Mouse (Mus musculus): ENCODE results near the gene Sptan1.
"Not testable (repeated sequence)": the region's sequence is repeated elsewhere in the genome, so short reads cannot be mapped to it uniquely, and the experiment has no call there.

Sptan1 gene

GRCm38 (mm10) chr2:30009101-30009500 lies 43.7 kb downstream of the Sptan1 start:
- no peak for DNase-seq (ENCODE audit: low spot score)

GRCm38 (mm10) chr2:30010840-30011281 lies 45.5 kb downstream of the Sptan1 start:
- DNase-seq (ENCODE audit: low spot score), result peak; percentile 30

- DNase-seq (ENCODE audit: low spot score), result no peak
Observed at GRCm38 (mm10) chr2:30014326-30014966, 49.1 kb downstream of the Sptan1 start.

DNA sequence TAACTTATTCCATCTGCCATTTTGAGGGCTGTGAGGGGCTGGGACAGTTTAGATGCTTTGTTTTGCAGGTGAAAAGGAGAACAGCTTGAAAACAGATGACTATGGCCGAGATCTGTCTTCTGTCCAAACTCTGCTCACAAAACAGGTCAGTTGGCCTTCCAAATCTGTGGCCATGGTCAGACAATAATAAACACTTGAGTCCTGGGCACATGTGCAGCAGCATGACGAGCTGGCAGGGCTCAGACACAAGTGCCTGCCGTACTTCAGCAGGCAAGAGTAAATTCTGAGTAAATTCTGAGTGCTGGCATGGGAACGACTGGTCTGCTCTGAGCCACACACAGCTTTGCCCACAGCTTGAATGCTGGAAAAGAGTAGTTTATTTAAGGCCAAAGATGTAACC lies 60.1 kb downstream of the Sptan1 start:
- DNase-seq (ENCODE audit: low spot score), result no peak

DNA sequence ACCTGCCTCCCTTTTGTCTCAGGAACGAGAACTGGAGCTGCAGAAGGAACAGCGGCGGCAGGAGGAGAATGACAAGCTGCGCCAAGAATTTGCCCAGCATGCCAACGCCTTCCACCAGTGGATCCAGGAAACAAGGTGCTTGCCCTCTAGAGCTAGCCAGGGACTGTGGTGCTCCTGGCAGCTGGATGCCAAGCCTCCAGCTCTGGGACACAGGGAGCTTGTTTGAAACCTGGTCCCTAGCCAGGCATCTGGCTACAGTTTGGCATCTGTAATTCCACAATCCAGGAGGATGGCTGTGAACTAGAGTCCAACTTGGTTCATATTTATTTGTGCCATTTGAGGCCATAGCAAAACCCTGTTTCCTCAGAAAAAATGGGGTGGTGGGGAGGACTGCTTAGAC lies 61.6 kb downstream of the Sptan1 start:
- DNase-seq (ENCODE audit: low spot score), result no peak

GRCm38 (mm10) chr2:30032244-30032846 lies 67.0 kb downstream of the Sptan1 start:
- no peak for DNase-seq (ENCODE audit: low spot score)

- no peak for DNase-seq (ENCODE audit: low spot score)
Observed at GRCm38 (mm10) chr2:30032957-30033356, 67.6 kb downstream of the Sptan1 start.

GRCm38 (mm10) chr2:30037762-30038161 lies 72.4 kb downstream of the Sptan1 start:
- no peak for DNase-seq (ENCODE audit: low spot score)

GRCm38 (mm10) chr2:30038370-30038769 lies 73.0 kb downstream of the Sptan1 start:
- DNase-seq (ENCODE audit: low spot score), result no peak

DNA sequence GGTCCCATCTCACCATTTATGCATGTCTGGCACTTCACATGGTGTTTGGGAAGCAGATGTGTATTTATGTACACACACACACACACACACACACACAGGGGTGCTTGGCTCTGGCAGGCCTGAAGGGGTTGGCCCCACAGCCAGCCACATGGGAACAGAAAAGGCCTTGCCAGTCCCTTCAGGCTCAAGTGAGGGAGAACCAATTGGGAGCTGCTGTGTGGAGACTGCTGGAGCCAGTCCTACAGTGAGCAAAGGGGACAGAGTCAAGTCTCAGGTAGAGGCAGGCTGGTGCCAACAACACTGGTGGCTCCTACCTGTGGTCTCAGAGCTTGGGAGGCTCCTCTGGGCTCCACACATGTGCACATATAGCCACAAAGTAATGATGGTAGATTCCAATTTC lies 74.3 kb downstream of the Sptan1 start:
- DNase-seq (ENCODE audit: low spot score), result no peak

- DNase-seq (ENCODE audit: low spot score), result peak; percentile 65
Observed at GRCm38 (mm10) chr2:30042445-30042844, 77.1 kb downstream of the Sptan1 start.

- DNase-seq (ENCODE audit: low spot score), result no peak
Observed at GRCm38 (mm10) chr2:30044550-30044949, 79.2 kb downstream of the Sptan1 start.

DNA sequence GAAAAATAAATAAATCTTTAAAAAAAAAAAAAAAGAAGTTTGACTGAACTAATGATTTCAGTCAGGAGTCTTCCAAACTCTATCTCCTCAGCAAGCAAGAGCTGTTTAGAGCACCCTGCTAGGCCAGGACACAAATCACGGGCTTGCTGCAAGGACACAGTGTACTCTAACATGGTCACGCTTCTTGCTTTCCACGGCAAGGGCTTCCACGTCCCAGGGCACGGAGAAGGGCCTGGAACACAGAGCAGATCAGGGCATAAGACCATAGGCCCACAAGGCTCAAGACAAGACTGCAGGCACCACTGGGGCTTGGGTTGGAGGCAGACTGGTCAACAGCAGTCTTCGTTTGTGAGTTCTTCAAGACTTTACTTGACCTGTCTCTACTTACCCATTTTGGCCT lies 81.8 kb downstream of the Sptan1 start:
- DNase-seq (ENCODE audit: low spot score), result no peak

DNA sequence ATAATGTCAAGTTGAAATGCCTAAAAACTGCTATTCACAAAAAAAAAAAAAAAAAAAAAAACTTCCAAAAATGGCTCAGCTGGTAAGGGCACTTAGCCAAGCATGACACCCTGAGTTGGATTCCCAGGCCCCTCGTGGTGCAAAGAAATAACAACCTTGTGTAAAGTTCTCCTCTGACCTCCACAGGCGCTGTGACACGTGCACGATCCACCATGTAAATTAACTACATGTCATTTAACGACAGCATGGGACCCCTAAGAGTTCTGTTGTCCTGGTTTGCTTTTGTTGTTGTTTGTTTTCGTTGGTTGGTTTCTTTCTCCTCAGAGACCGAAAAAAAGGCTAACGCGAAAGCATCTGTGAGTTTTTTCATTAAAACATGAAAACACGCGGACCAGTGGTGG lies 82.7 kb downstream of the Sptan1 start:
- no peak for DNase-seq (ENCODE audit: low spot score)

GRCm38 (mm10) chr2:30048699-30049388 lies 83.5 kb downstream of the Sptan1 start, which contains the start of gene Wdr34:
TSS of gene Wdr34 (minus strand) at chr2:30048881.
- peak; percentile 98 for DNase-seq (ENCODE audit: low spot score)

DNA sequence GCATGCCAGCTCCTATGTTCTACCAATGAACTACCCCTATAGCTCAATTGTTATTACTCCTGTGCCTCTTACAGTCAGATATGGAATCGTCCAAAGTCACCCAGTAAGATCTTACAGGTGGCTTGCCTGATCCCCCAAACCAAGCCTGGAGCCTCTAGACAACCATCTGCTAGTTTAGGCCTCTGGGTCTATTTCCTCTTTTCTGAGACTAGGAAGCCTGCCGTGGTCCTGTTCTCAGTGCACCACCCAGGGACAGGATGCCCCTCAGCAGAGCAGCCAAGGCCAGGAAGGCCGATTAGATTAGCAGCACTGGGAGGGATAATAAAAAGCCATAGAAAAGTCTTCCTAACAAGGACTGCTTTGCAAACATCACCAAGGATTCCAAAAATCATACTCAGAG lies 84.5 kb downstream of the Sptan1 start:
- no peak for DNase-seq (ENCODE audit: low spot score)

GRCm38 (mm10) chr2:30051992-30052761 lies 86.8 kb downstream of the Sptan1 start:
- DNase-seq (ENCODE audit: low spot score), result no peak

DNA sequence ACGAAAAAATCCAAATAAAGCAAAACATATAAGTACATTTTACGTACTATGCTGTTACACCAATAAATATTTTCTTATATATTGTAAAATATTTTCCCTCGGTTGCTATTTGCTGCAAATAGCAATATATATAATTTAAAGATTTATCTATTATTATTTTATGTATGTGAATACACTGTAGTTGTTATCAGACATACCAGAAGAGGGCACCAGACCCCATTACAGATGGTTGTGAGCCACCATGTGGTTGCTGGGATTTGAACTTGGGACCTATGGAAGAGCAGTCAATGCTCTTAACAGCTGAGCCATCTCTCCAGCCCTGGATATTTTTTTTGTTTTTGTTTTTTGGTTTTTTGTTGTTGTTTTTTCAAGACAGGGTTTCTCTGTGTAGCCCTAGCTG lies 90.0 kb downstream of the Sptan1 start:
- DNase-seq (ENCODE audit: low spot score), result not testable (repeated sequence)

DNA sequence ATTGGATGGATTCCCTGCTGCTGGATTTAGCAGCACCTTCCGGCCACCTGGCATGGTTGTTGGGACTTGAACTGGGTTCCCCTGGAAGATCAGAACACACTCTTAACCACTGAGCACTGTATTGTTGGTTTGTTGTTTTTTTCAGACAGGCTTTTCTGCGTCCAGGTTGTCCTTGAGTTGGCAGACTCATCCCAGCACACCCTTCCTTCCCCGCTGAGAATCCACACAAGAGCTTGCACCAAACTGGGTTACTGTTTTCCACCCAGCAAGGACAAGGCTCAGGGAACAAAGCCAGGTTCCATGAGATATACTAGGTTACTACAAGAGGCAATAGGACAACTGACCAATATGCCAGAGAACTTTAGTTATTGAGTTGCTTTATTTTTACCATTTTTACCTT lies 91.4 kb downstream of the Sptan1 start:
- no peak for DNase-seq (ENCODE audit: low spot score)

GRCm38 (mm10) chr2:30057223-30057904 lies 92.0 kb downstream of the Sptan1 start, which contains the start of gene Set:
TSS of gene Set (plus strand) at chr2:30057378.
- no peak for DNase-seq (ENCODE audit: low spot score)

DNA sequence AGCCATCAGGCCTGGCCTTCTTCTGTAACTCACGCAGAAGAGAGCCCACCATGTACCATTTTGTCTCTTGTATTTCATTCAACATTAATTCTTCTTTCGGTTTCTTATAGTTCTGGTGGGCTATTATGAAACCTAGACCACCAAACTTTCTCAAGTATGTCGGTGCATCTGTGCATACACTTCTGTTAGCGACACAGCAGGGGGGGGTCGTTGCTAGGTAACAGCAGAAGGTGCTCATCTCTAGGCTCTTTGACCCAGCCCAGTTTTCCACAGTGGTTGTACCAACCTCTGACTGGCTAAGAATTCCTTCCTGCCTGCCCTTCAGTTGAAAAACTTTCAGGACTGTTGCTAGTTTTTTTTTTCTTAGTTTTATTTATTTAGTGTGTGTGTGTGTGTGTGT lies 93.1 kb downstream of the Sptan1 start:
- DNase-seq (ENCODE audit: low spot score), result no peak

All from ovary, postnatal 14 days (tissue).